Mouse (Mus musculus) liver, embryonic 14.5 days (tissue): Measurements from ENCODE around the gene Dnah3. TPM values are rescaled to one million over a fixed set of nuclear protein-coding genes. Genes with fewer than 3 reads are reported as not detected.

Experiments
- ATAC-seq: fragments of 200-750 bp; cut with Nextera tagmentation; 2 replicates; pipeline ENCODE4 v1.8.0; 2017; ENCODE audit warnings: moderate number of reproducible peaks, mild to moderate bottlenecking, moderate library complexity; ENCODE audit not compliant: insufficient read depth
- DNase-seq, 3 experiments: peaks; one replicate each; pipeline ENCODE4 v3.0.0-alpha.2; 2012 to 2013; ENCODE audit warnings: low read depth in 3 of 3, low spot score in 3 of 3
- H3K27ac ChIP-seq: fragments of 300-500 bp; sonication (generic); 2 replicates; pipeline ENCODE4 v1.5.1; 2014; ENCODE audit warnings: moderate library complexity, mild to moderate bottlenecking, control low read depth, inconsistent platforms
- H3K27me3 ChIP-seq: fragments of 300-500 bp; sonication (generic); 2 replicates; pipeline ENCODE4 v1.6.1; 2014; ENCODE audit warnings: mild to moderate bottlenecking, low read length, moderate library complexity; ENCODE audit not compliant: control insufficient read depth, insufficient read depth
- H3K36me3 ChIP-seq: fragments of 300-500 bp; sonication (generic); replicated peaks from 2 replicates; pipeline ENCODE4 v1.6.1; 2014; ENCODE audit warnings: low read depth; ENCODE audit not compliant: control insufficient read depth, insufficient read depth
- H3K4me1 ChIP-seq, 2 experiments: fragments of 200-500 bp in 1 of 2; fragments of 300-500 bp in 1 of 2; sonication (generic) in 1 of 2; replicated peaks; 2 replicates each; pipeline ENCODE4 v1.6.1; 2012 to 2014; ENCODE audit warnings: antibody characterized with exemption in 1 of 2, inconsistent platforms in 1 of 2, low read length in 1 of 2; ENCODE audit not compliant: control insufficient read depth in 2 of 2, insufficient read depth in 2 of 2
- H3K4me2 ChIP-seq: fragments of 300-500 bp; sonication (generic); 2 replicates; pipeline ENCODE4 v1.6.1; 2014; ENCODE audit warnings: low read depth, mild to moderate bottlenecking, control low read depth, moderate library complexity
- H3K4me3 ChIP-seq, 2 experiments: fragments of 200-500 bp in 1 of 2; fragments of 300-500 bp in 1 of 2; sonication (generic) in 1 of 2; 2 replicates each; pipeline ENCODE4 v1.5.1; 2012 to 2014; ENCODE audit warnings: low read depth in 2 of 2, low read length in 2 of 2, mild to moderate bottlenecking in 2 of 2, control low read depth in 1 of 2, inconsistent platforms in 1 of 2, moderate library complexity in 1 of 2; ENCODE audit not compliant: insufficient read depth in 1 of 2
- H3K9ac ChIP-seq: fragments of 300-500 bp; sonication (generic); replicated peaks from 2 replicates; pipeline ENCODE4 v1.6.1; 2014; ENCODE audit warnings: mild to moderate bottlenecking, control low read depth, moderate library complexity
- H3K9me3 ChIP-seq: fragments of 300-500 bp; sonication (generic); 2 replicates; pipeline ENCODE4 v1.6.1; 2016; ENCODE audit warnings: low read length, mixed read lengths; ENCODE audit not compliant: control insufficient read depth
- CTCF ChIP-seq: IDR thresholded peaks from 2 replicates; pipeline ENCODE4 v1.5.1; 2016; ENCODE audit warnings: antibody characterized with exemption, low read depth, control low read depth
- EP300 ChIP-seq: IDR thresholded peaks from 2 replicates; pipeline ENCODE4 v1.6.1; 2016; ENCODE audit warnings: antibody characterized with exemption, low read depth
- WGBS: fragments of 180-500 bp; shearing (Covaris S2); extraction: QIAGEN DNeasy Blood & Tissue Kit; methylation state at CpG from one replicate; pipeline ENCODE4 v1.1.7; 2014; ENCODE audit not compliant: insufficient replicate concordance; 5-methylcytosine and 5-hydroxymethylcytosine counted together
- polyA plus RNA-seq, 2 experiments: library from polyadenylated mRNA; depleted of rRNA in 1 of 2; stranded (reverse) in 1 of 2; unstranded in 1 of 2; fragments of >200 nt; fragmentation: Nextera tagmentation in 1 of 2; extraction: Ambion mirVana in 1 of 2; gene quantifications; 2 replicates each; pipeline versions ENCODE4 v1.2.1 to v1.2.3; 2012 to 2014

Dnah3 gene
- polyA plus RNA-seq, 2 experiments: not detected

DNA sequence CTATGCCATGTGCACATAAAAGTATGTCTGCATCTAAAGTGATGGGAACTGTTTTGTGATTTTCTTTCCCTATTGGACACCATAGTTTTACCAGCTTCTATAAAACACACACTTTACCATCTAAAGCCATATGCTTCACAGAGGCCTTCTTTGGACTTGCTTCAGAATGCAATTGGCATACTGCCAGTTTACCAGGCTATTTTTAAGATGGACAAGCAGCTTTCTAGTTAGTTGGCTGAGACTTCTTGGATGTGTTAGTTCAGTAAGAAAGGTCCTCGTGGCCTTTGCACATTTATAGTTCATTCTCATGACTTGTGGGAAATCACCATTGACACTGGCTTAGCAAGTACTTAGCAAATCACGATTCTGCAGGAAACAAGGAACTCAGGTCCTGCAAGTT, 11.3 kb upstream of the Dnah3 start:
- TF ChIP-seq CTCF: no peak
- no peak for TF ChIP-seq EP300
- H3K27ac ChIP-seq: no peak overlapping the region
- H3K27me3 ChIP-seq: no peaks in the 10 kb centered on the region
- no peak overlapping the region for H3K4me3 ChIP-seq
- H3K9me3 ChIP-seq: no peaks in the 10 kb centered on the region
- 0 out of 4 replicates have a peak, but pooled peaks cover 0 to 6% of the 10 kb centered on the region in 2 experiments for H3K4me1 ChIP-seq
- no peak for ATAC-seq
- no peaks in the 10 kb centered on the region for H3K36me3 ChIP-seq
- DNase-seq: no peak
- H3K4me2 ChIP-seq: no peak overlapping the region
- WGBS: 58% methylated on average over 2 of the region's 2 CpGs
- no peak overlapping the region for H3K9ac ChIP-seq

DNA sequence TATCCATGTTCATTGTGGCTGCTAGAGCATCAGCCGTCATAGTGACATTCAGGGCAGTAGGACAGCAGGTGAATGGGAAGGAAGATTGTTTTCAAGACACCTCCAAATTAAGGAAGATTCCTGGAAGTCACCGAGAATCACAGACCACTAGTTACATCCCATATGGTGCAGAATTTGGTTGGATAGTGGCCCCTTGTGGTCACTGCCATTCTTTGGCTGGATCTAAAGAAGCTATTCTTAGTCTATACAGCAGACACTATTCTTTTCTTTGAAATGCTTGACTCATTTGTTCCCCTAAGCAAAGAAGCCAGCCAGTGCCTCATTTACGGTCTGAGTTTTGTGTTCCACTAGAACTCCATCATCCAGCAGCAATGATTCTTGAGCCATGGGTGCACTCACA, 9.9 kb upstream of the Dnah3 start:
- TF ChIP-seq EP300: no peak
- no peak for TF ChIP-seq CTCF
- Histone ChIP-seq H3K27me3 (no peaks in the 10 kb centered on the region), H3K4me1 (0 out of 4 replicates have a peak, but pooled peaks cover 0 to 6% of the 10 kb centered on the region in 2 experiments), H3K36me3 (no peaks in the 10 kb centered on the region), H3K9me3 (no peaks in the 10 kb centered on the region), H3K4me2 (no peak overlapping the region), H3K4me3 (no peak overlapping the region), H3K9ac (no peak overlapping the region), H3K27ac (no peak overlapping the region)
- no peak for ATAC-seq
- no peak for DNase-seq
- WGBS: 58% methylated on average over 3 of the region's 3 CpGs

DNA sequence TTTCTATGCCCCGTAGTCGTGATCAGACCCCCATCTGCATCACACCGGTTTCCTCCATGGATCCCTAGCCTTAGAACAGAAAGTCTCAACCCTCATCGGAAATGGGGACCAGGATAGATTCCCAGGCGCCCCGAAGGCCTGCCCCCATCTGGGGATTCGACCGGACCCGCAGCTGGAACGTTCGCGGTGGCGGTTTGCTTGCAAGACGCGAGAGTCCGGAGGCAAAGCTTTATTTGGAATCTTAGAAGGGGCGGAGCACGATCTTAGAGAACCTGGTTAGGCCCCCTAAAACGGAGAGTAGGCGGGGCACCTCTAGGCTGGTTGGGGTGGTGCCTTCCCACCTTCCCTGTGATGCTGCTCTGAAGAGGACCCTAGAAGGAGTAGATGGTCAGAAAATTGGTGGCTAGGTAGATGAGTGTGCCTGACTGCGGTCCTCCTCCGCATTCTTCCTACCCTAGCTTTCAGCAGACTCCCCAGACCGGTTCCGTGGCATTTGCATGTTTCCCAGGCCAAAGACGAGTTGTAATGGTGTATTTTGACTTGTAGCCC, 8.0 kb upstream of the Dnah3 start:
- H3K9me3 ChIP-seq: no peaks in the 10 kb centered on the region
- peak overlapping the region; percentile 53 to 61 for H3K4me3 ChIP-seq
- TF ChIP-seq EP300 (no peak), CTCF (no peak)
- no peaks in the 10 kb centered on the region for H3K36me3 ChIP-seq
- H3K9ac ChIP-seq: no peak overlapping the region
- H3K27me3 ChIP-seq: no peaks in the 10 kb centered on the region
- DNase-seq (no peak), ATAC-seq (no peak)
- 6% methylated on average over 25 of the region's 25 CpGs for WGBS
- H3K27ac ChIP-seq: no peak overlapping the region
- H3K4me1 ChIP-seq: 0 out of 4 replicates have a peak, but pooled peaks cover 0 to 6% of the 10 kb centered on the region in 2 experiments
- H3K4me2 ChIP-seq: peak overlapping the region; percentile 55

DNA sequence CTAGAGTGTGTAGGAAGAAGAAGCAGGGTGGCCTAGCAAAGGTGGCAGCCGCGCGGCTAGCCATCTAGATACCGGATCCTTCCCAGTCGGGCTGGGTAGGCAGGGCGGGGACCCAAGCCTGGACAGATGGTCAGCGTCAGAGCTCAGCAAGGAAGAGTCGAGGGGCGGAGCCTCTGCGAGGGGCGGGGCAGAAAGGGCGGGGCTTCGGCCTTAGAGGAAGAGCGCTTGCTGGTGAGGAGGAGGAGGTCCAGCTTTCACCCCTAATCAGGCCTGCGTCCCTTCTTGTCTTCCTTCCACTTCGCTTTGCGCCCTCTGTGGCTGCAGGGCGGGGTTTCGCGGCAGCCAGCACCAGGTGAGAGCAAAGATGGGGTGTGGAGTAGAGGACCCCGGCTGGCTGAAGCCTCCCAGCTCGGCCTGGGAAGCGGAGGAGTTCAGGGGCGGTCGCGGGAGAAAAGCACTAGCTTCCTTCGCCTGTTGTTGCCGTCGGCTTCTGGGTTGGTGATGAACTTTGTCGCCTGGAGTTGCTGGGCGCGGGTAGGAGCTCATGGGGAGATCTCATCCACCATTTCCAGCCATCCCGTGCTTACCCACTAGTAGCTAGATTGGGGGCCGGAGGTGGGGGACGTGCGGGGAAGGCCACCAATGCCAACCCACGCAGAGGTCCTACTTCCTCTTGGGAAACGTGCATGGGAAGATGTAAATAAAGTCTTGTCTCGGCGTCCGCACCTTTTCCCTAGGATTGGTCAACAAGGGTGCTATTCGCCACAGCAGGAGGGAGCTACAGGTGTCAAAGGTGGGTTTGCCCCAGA, 7.3 kb upstream of the Dnah3 start, which contains the start of gene Tmem159:
Tmem159 (plus strand) TSS at position 190 of the 809 bp plus-strand sequence.
- Histone ChIP-seq H3K4me1 (0 out of 4 replicates have a peak, but pooled peaks cover 0 to 6% of the 10 kb centered on the region in 2 experiments), H3K27ac (no peak within 1 kb of the TSS), H3K4me3 (peak within 1 kb of the TSS; percentile 53 to 61), H3K36me3 (no peaks in the 10 kb centered on the region), H3K9ac (no peak within 1 kb of the TSS), H3K9me3 (no peaks in the 10 kb centered on the region), H3K4me2 (peak within 1 kb of the TSS; percentile 55), H3K27me3 (no peaks in the 10 kb centered on the region)
- DNase-seq: peak; percentile 31 to 42 (median 37)
- no peak for TF ChIP-seq EP300
- TF ChIP-seq CTCF: 0 out of 2 replicates have a peak, but pooled peaks have one; percentile 5
- peak; percentile 80 for ATAC-seq
- under 1% methylated on average over 41 of the region's 42 CpGs for WGBS

DNA sequence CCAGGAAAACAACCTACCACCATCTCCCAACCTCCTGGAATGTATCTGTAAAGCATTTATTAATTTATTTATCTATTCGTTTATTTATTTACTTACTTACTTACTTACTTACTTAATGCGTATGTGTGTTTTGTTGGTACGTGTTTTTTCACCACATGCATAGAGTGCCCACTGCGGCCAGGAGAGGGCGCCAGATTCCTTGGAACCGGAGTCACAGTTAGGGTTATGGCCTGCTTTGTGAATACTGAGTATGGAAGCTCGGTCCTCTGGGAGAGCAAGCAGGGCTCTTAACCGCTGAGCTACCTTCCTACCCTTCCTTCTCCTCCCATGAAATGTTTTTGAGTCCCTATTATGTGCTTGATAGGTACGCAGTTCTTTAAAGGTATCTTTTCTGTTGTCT, 3.3 kb upstream of the Dnah3 start:
- peak; percentile 48; the same call in 1 of the 2 replicates for ATAC-seq

More for the DNA sequence above, 3.3 kb upstream of the Dnah3 start:
- DNase-seq: peak; percentile 12 to 40 (median 30)
- no peaks in the 10 kb centered on the region for H3K27me3 ChIP-seq
- H3K9ac ChIP-seq: no peak overlapping the region
- H3K36me3 ChIP-seq: no peaks in the 10 kb centered on the region
- TF ChIP-seq EP300 (no peak), CTCF (peak; percentile 81)
- H3K4me3 ChIP-seq: no peak overlapping the region
- WGBS: 15% methylated on average over 9 of the region's 9 CpGs
- H3K27ac ChIP-seq: no peak overlapping the region
- no peak overlapping the region for H3K4me2 ChIP-seq
- no peaks in the 10 kb centered on the region for H3K9me3 ChIP-seq
- H3K4me1 ChIP-seq: 0 out of 4 replicates have a peak, but pooled peaks cover 0 to 6% of the 10 kb centered on the region in 2 experiments
